Mouse (Mus musculus): ENCODE measurements at regions not wholly inside any gene's neighbourhood (a gene's known extent, or its start where the extent isn't known, plus 50 kb on each side); places are given as distances from the start of the nearest gene placed in this dataset.

DNA sequence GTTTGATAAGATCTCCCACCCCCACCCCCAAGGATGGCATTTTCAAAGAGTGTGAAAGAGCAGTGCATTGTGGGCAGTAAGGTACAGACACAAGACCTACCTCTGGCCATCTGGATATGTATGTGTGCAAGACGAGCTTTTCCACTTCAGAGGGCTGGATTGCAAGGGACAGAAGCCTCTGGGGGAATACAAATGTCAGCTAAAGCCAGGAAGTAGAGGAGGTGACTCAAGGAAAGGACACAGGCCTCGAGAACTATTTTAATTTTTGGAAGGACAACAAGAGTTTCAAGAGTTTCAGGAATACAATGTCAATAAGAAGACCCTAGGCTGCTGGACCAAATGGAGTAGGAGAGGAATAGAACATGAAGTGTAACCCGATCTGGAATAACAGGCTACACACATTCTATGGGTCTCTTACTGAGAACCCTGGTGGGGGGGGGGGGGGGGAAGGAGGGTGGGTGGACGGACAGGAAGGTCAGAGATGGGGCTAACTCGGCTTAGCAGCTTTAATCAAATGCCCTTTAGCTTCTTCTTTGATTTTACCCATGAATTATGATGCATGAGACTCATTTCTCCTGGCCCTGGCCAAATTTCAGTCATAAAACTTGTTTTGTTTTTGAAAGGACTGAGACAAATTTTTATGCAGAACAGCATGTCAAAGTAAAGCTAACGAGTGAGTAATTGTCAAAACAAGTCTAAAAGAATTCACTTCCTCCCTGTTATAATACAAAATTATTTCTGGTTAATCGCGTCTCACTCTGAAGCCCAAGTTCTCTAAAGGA is 91.4 kb upstream of the Cpsf6 start:
- peaks cover 24% of the 10 kb centered on the region for H3K4me1 ChIP-seq (ENCODE audit: control insufficient read depth, insufficient read depth, low read length)
- 29% methylated on average over 8 of the region's 8 CpGs for WGBS
- peak; percentile 58; the same call in 1 of the 2 replicates for ATAC-seq (ENCODE audit: low FRiP score, low TSS enrichment)

GRCm38 (mm10) chr10:117470481-117470880 is 90.7 kb upstream of the Cpsf6 start:
- 68% methylated on average over 2 of the region's 2 CpGs for WGBS
- Histone ChIP-seq H3K27ac (ENCODE audit: low read depth, low read length) (peak overlapping the region; percentile 65; the same call in 1 of the 2 replicates), H3K4me2 (replicated peaks; ENCODE audit: low read depth, low read length) (no peak overlapping the region), H3K4me1 (ENCODE audit: control insufficient read depth, insufficient read depth, low read length) (peaks cover 24% of the 10 kb centered on the region), H3K4me3 (ENCODE audit: low read length) (no peak overlapping the region), H3K9ac (ENCODE audit: low read depth, low read length) (no peak overlapping the region), H3K9me3 (ENCODE audit: control insufficient read depth, low read length) (peaks cover 9% of the 10 kb centered on the region), H3K27me3 (ENCODE audit: control insufficient read depth, insufficient read depth, low read length) (no peaks in the 10 kb centered on the region), H3K36me3 (ENCODE audit: control insufficient read depth, insufficient read depth, low read length) (no peaks in the 10 kb centered on the region)
- ATAC-seq (ENCODE audit: low FRiP score, low TSS enrichment): no peak

More for the DNA sequence above, 91.4 kb upstream of the Cpsf6 start:
- Histone ChIP-seq H3K27me3 (ENCODE audit: control insufficient read depth, insufficient read depth, low read length) (no peaks in the 10 kb centered on the region), H3K4me2 (replicated peaks; ENCODE audit: low read depth, low read length) (no peak overlapping the region), H3K9me3 (ENCODE audit: control insufficient read depth, low read length) (peaks cover 9% of the 10 kb centered on the region), H3K27ac (ENCODE audit: low read depth, low read length) (peak overlapping the region; percentile 65; the same call in 1 of the 2 replicates), H3K9ac (ENCODE audit: low read depth, low read length) (no peak overlapping the region), H3K36me3 (ENCODE audit: control insufficient read depth, insufficient read depth, low read length) (no peaks in the 10 kb centered on the region), H3K4me3 (ENCODE audit: low read length) (no peak overlapping the region)

DNA sequence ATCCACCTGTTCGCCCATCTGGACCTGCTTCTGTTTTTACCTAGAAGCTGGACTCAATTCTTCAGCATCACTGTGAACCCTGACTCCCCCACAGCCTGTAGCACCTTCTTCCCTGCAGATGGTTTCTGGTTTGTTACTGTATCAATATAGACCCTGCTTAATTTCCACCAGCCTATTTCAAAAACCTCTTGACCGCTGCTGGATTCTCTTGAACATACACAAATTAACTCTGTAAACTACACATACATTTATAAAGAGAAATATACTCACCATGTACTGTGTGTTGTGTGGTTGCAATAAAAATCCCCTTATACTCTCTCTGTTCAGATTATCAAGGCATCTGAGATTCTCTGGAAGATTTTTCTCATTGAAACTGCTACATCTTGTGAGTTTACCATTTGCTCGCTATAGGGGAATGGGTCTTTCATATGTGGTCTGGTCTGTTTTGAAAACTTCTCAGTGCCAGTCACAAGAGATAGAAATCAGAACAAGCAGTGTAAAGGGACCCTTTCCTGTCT is 89.8 kb upstream of the Cpsf6 start:
- no peak for ATAC-seq (ENCODE audit: low FRiP score, low TSS enrichment)
- Histone ChIP-seq H3K9me3 (ENCODE audit: control insufficient read depth, low read length) (peaks cover 9% of the 10 kb centered on the region), H3K4me2 (replicated peaks; ENCODE audit: low read depth, low read length) (no peak overlapping the region), H3K27me3 (ENCODE audit: control insufficient read depth, insufficient read depth, low read length) (no peaks in the 10 kb centered on the region), H3K4me1 (ENCODE audit: control insufficient read depth, insufficient read depth, low read length) (peaks cover 24% of the 10 kb centered on the region), H3K36me3 (ENCODE audit: control insufficient read depth, insufficient read depth, low read length) (no peaks in the 10 kb centered on the region), H3K27ac (ENCODE audit: low read depth, low read length) (no peak overlapping the region), H3K9ac (ENCODE audit: low read depth, low read length) (no peak overlapping the region), H3K4me3 (ENCODE audit: low read length) (no peak overlapping the region)
- 96% methylated on average over 3 of the region's 3 CpGs for WGBS

DNA sequence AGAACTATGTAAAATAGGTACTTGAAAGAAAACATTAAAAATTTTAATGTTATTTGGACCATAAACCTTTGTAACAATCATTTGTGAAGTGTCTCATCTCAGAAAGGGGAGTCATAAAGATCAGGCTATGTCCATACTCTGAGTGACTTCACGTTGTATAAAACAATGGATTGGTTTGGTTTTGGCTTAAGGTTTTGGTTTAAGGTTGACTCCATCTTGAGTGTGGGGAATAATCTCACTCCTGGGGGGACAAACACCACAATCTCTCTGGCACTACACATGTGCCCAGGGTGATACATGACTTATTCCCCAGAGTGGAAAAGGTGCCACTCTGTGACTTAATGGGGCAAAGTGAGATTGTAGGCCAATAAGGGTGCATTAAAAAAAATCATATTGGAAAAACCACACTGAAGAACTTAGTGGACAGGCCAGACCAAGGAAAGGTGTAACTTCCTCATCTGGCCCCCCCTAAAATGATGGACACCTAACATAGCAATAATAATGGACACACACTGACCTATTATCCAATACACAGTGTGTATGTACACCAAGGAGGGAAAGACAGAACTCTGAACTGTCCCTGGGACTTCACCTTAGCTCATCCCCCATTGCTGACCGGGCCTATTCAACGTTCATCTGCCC is 89.2 kb upstream of the Cpsf6 start:
- Histone ChIP-seq H3K27ac (ENCODE audit: low read depth, low read length) (no peak overlapping the region), H3K9ac (ENCODE audit: low read depth, low read length) (no peak overlapping the region), H3K4me3 (ENCODE audit: low read length) (no peak overlapping the region), H3K9me3 (ENCODE audit: control insufficient read depth, low read length) (peaks cover 7% of the 10 kb centered on the region), H3K36me3 (ENCODE audit: control insufficient read depth, insufficient read depth, low read length) (no peaks in the 10 kb centered on the region), H3K4me2 (replicated peaks; ENCODE audit: low read depth, low read length) (no peak overlapping the region), H3K4me1 (ENCODE audit: control insufficient read depth, insufficient read depth, low read length) (peaks cover 24% of the 10 kb centered on the region), H3K27me3 (ENCODE audit: control insufficient read depth, insufficient read depth, low read length) (no peaks in the 10 kb centered on the region)
- 91% methylated on average over 3 of the region's 3 CpGs for WGBS
- no peak for ATAC-seq (ENCODE audit: low FRiP score, low TSS enrichment)

- WGBS: 53% methylated on average over 4 of the region's 4 CpGs
- Histone ChIP-seq H3K27ac (ENCODE audit: low read depth, low read length) (no peak overlapping the region), H3K9ac (ENCODE audit: low read depth, low read length) (no peak overlapping the region), H3K36me3 (ENCODE audit: control insufficient read depth, insufficient read depth, low read length) (no peaks in the 10 kb centered on the region), H3K27me3 (ENCODE audit: control insufficient read depth, insufficient read depth, low read length) (no peaks in the 10 kb centered on the region), H3K4me2 (replicated peaks; ENCODE audit: low read depth, low read length) (no peak overlapping the region), H3K4me3 (ENCODE audit: low read length) (no peak overlapping the region), H3K9me3 (ENCODE audit: control insufficient read depth, low read length) (peaks cover under 1% of the 10 kb centered on the region; the same call in 1 of the 2 replicates), H3K4me1 (ENCODE audit: control insufficient read depth, insufficient read depth, low read length) (peaks cover 24% of the 10 kb centered on the region)
- no peak for ATAC-seq (ENCODE audit: low FRiP score, low TSS enrichment)
Observed at GRCm38 (mm10) chr10:117468381-117468780, 88.6 kb upstream of the Cpsf6 start.

- H3K4me3 ChIP-seq (ENCODE audit: low read length): no peak overlapping the region
- 76% methylated on average over 8 of the region's 8 CpGs for WGBS
- ATAC-seq (ENCODE audit: low FRiP score, low TSS enrichment): no peak
- H3K9ac ChIP-seq (ENCODE audit: low read depth, low read length): no peak overlapping the region
- no peak overlapping the region for H3K4me2 ChIP-seq (replicated peaks; ENCODE audit: low read depth, low read length)
- H3K4me1 ChIP-seq (ENCODE audit: control insufficient read depth, insufficient read depth, low read length): peaks cover 20% of the 10 kb centered on the region
- no peaks in the 10 kb centered on the region for H3K9me3 ChIP-seq (ENCODE audit: control insufficient read depth, low read length)
- no peaks in the 10 kb centered on the region for H3K36me3 ChIP-seq (ENCODE audit: control insufficient read depth, insufficient read depth, low read length)
- no peaks in the 10 kb centered on the region for H3K27me3 ChIP-seq (ENCODE audit: control insufficient read depth, insufficient read depth, low read length)
- peak overlapping the region; percentile 51; the same call in 1 of the 2 replicates for H3K27ac ChIP-seq (ENCODE audit: low read depth, low read length)
Observed at GRCm38 (mm10) chr10:117467161-117467560, 87.3 kb upstream of the Cpsf6 start.

- Histone ChIP-seq H3K4me1 (ENCODE audit: control insufficient read depth, insufficient read depth, low read length) (peaks cover 19% of the 10 kb centered on the region), H3K4me3 (ENCODE audit: low read length) (no peak overlapping the region), H3K9me3 (ENCODE audit: control insufficient read depth, low read length) (no peaks in the 10 kb centered on the region), H3K27ac (ENCODE audit: low read depth, low read length) (no peak overlapping the region), H3K4me2 (replicated peaks; ENCODE audit: low read depth, low read length) (no peak overlapping the region), H3K36me3 (ENCODE audit: control insufficient read depth, insufficient read depth, low read length) (no peaks in the 10 kb centered on the region), H3K9ac (ENCODE audit: low read depth, low read length) (no peak overlapping the region), H3K27me3 (ENCODE audit: control insufficient read depth, insufficient read depth, low read length) (no peaks in the 10 kb centered on the region)
- no peak for ATAC-seq (ENCODE audit: low FRiP score, low TSS enrichment)
- 84% methylated on average over 3 of the region's 3 CpGs for WGBS
Observed at GRCm38 (mm10) chr10:117466391-117466790, 86.6 kb upstream of the Cpsf6 start.

DNA sequence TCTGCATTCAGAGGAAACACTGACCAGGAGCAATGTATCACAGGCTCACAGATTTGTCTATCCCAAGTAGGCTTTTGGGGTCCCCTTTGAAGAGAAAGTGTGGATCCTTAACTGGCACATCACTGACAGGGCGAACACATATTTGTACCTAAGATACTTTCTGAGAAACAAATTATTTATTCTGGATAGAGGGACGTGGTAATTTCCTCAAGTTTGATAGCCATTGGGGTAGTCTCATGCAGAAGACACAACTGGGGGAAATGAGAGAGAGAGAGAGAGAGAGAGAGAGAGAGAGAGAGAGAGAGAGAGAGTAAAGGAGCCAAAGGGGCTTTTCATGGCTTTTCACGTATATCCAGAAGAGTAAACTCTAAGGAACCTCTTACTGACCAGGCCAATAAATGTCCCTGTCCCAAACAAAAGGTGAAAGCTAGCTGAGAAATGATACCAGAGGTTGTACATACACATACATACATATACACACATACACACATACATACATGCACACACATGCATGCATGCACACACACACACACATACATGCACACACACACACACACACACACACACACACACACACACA is 85.9 kb upstream of the Cpsf6 start:
- Histone ChIP-seq H3K36me3 (ENCODE audit: control insufficient read depth, insufficient read depth, low read length) (no peaks in the 10 kb centered on the region), H3K27me3 (ENCODE audit: control insufficient read depth, insufficient read depth, low read length) (no peaks in the 10 kb centered on the region), H3K4me1 (ENCODE audit: control insufficient read depth, insufficient read depth, low read length) (peaks cover 15% of the 10 kb centered on the region), H3K4me2 (replicated peaks; ENCODE audit: low read depth, low read length) (no peak overlapping the region), H3K27ac (ENCODE audit: low read depth, low read length) (no peak overlapping the region), H3K4me3 (ENCODE audit: low read length) (no peak overlapping the region), H3K9me3 (ENCODE audit: control insufficient read depth, low read length) (no peaks in the 10 kb centered on the region), H3K9ac (ENCODE audit: low read depth, low read length) (no peak overlapping the region)
- ATAC-seq (ENCODE audit: low FRiP score, low TSS enrichment): no peak
- WGBS: 84% methylated on average over 3 of the region's 3 CpGs
